ENCODE assay signal across 1 mouse cellular context in genomic region chr10:127632668-127633271, GRCm38 (mm10).
TF ChIP-seq lines count a peak whose summit lies in the region.

No protein-coding gene starts in this region.

TF ChIP-seq in myocyte, 11 proteins besides CTCF, POLR2A, EP300 and RAD21:
- TF ChIP-seq REST (IDR thresholded peaks at IDR 0.05; ENCODE audit: insufficient read depth, insufficient read length) (no peak), TCF3 (IDR thresholded peaks at IDR 0.05; ENCODE audit: insufficient read length, low read depth) (no peak), CEBPB (IDR thresholded peaks at IDR 0.05; ENCODE audit: insufficient read depth, poor library complexity, severe bottlenecking) (no peak), MAX (IDR thresholded peaks at IDR 0.05; ENCODE audit: low read depth) (no peak), E2F4 (IDR thresholded peaks at IDR 0.05; ENCODE audit: insufficient read depth) (no peak), USF1 (IDR thresholded peaks at IDR 0.05; ENCODE audit: low read depth) (no peak), MYOG (IDR thresholded peaks at IDR 0.05; ENCODE audit: control insufficient read depth in 1 of 3, insufficient read depth in 1 of 3, insufficient read length in 2 of 3, low read depth in 2 of 3) (no peak), POLR2AphosphoS2 (IDR thresholded peaks at IDR 0.05; ENCODE audit: insufficient read length, low read depth) (no peak), SRF (IDR thresholded peaks at IDR 0.05; ENCODE audit: control insufficient read depth, insufficient read length, low read depth) (no peak), TCF12 (IDR thresholded peaks at IDR 0.05; ENCODE audit: insufficient read depth, poor library complexity, severe bottlenecking) (no peak)
